Mouse (Mus musculus) embryonic facial prominence, embryonic 13.5 days (tissue): Measurements from ENCODE around the gene Tm7sf2. TPM values are rescaled to one million over a fixed set of nuclear protein-coding genes. Genes with fewer than 3 reads are reported as not detected.
A peak's percentile ranks its signal among the peaks of the same experiment; 100 is the strongest.

Experiments used
- ATAC-seq: fragments of 200-750 bp; cut with Nextera tagmentation; 2 replicates; pipeline ENCODE4 v1.8.0; 2017; ENCODE audit warnings: low read depth; ENCODE audit not compliant: insufficient number of reproducible peaks, insufficient read depth, low FRiP score, low TSS enrichment
- H3K27ac ChIP-seq: fragments of 300-500 bp; sonication (generic); 2 replicates; pipeline ENCODE4 v1.5.1; 2015; ENCODE audit warnings: moderate library complexity, mild to moderate bottlenecking, inconsistent platforms
- H3K27me3 ChIP-seq: fragments of 300-500 bp; sonication (generic); 2 replicates; pipeline ENCODE4 v1.6.1; 2015; ENCODE audit warnings: mild to moderate bottlenecking, inconsistent platforms
- H3K36me3 ChIP-seq: fragments of 300-500 bp; sonication (generic); 2 replicates; pipeline ENCODE4 v1.6.1; 2015; ENCODE audit warnings: mild to moderate bottlenecking, inconsistent platforms
- H3K4me1 ChIP-seq: fragments of 300-500 bp; sonication (generic); 2 replicates; pipeline ENCODE4 v1.6.1; 2015; ENCODE audit warnings: inconsistent platforms
- H3K4me2 ChIP-seq: fragments of 300-500 bp; sonication (generic); 2 replicates; pipeline ENCODE4 v1.6.1; 2015; ENCODE audit warnings: moderate library complexity, mild to moderate bottlenecking, inconsistent platforms
- H3K4me3 ChIP-seq: fragments of 300-500 bp; sonication (generic); 2 replicates; pipeline ENCODE4 v1.5.1; 2015; ENCODE audit warnings: mild to moderate bottlenecking, inconsistent platforms
- H3K9ac ChIP-seq: fragments of 300-500 bp; sonication (generic); 2 replicates; pipeline ENCODE4 v1.6.1; 2015; ENCODE audit warnings: mild to moderate bottlenecking, inconsistent platforms
- H3K9me3 ChIP-seq: fragments of 300-500 bp; sonication (generic); 2 replicates; pipeline ENCODE4 v1.6.1; 2016; ENCODE audit warnings: inconsistent platforms
- WGBS: fragments of 180-500 bp; shearing (Covaris S2); methylation state at CpG from one replicate; pipeline ENCODE4 v1.1.7; 2015; ENCODE audit warnings: mixed read lengths; 5-methylcytosine and 5-hydroxymethylcytosine counted together
- microRNA-seq: library from miRNA; unstranded; fragments of <30 nt; microRNA quantifications from one replicate; pipeline ENCODE4, GENCODE M21; 2016
- polyA plus RNA-seq: library from polyadenylated mRNA; unstranded; fragments of >200 nt; fragmentation: Nextera tagmentation; extraction: Ambion mirVana; gene quantifications from 2 replicates; pipeline ENCODE4 v1.2.1, GENCODE M21; 2015

The Tm7sf2 gene
- polyA plus RNA-seq, 1 experiment from 2014 or later = 21.7 TPM

DNA sequence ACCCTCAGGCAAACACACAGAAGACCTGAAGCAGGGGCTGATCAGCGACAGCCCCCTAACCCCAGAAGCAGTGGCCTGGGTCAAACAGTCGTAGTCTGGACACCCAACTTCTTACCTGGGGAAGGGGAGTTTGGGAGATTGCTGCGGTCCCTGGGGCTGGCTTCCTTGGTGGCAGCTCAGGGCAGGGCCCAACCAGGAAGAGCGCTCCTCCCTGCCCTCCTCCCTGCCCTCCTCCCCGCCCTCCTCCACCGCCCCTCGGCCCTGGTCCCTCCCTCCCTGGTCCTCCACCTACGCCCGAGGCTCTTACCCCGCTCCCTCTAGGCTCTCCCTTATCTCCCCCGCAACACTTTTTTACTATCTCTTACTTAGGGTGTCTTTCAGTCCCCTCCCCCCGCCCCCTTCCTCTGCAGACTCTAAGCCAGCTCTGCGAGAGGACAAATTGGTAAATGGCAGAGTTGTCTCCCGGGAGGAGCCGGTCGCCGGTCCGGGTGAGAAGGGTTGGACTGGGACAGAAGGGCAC, 53.1 kb downstream of the Tm7sf2 start:
- peaks cover 9% of the 10 kb centered on the region for H3K27me3 ChIP-seq
- 3% methylated on average over 15 of the region's 18 CpGs for WGBS
- peak overlapping the region; percentile 82 for H3K4me2 ChIP-seq
- peak overlapping the region; percentile 56 for H3K4me3 ChIP-seq
- peak overlapping the region; percentile 76 for H3K9ac ChIP-seq
- peaks cover 4% of the 10 kb centered on the region for H3K36me3 ChIP-seq
- H3K27ac ChIP-seq = 0 out of 2 replicates have a peak overlapping the region, but pooled peaks have one; percentile 29
- ATAC-seq = 0 out of 2 replicates have a peak, but pooled peaks have one; percentile 38
- H3K9me3 ChIP-seq = no peaks in the 10 kb centered on the region
- peaks cover 27% of the 10 kb centered on the region for H3K4me1 ChIP-seq

- Histone ChIP-seq H3K4me3 (no peak overlapping the region; the same call in 1 of the 2 replicates), H3K27ac (no peak overlapping the region), H3K36me3 (peaks cover 11% of the 10 kb centered on the region), H3K4me1 (peaks cover 27% of the 10 kb centered on the region), H3K27me3 (peaks cover 9% of the 10 kb centered on the region), H3K4me2 (0 out of 2 replicates have a peak overlapping the region, but pooled peaks have one; percentile 82), H3K9me3 (no peaks in the 10 kb centered on the region), H3K9ac (peak overlapping the region; percentile 16; the same call in 1 of the 2 replicates)
- no peak for ATAC-seq
- 78% methylated on average over 10 of the region's 10 CpGs for WGBS
Observed at GRCm38 (mm10) chr19:6013691-6014090, 54.5 kb downstream of the Tm7sf2 start.

Small RNAs within 50 kb of the gene (microRNA-seq; reads per million reads assigned to microRNA genes)
- 0.92 reads per million for gene Mir6988

Other genes with a start within 250 kb of the Tm7sf2 start
- gene Frmd8, start 193.1 kb downstream of the Tm7sf2 start, polyA plus RNA-seq = 30.6 and 34.0 TPM in 2 replicates
- 3.1 and 4.5 TPM in 2 replicates for gene Slc25a45, start 190.6 kb downstream of the Tm7sf2 start, polyA plus RNA-seq
- 3.8 and 4.7 TPM in 2 replicates for gene Tigd3, start 174.2 kb downstream of the Tm7sf2 start, polyA plus RNA-seq
- 164 and 179 TPM in 2 replicates for gene Dpf2, start 155.4 kb downstream of the Tm7sf2 start, polyA plus RNA-seq
- 4.7 TPM in 2 replicates for gene Cdc42ep2, start 143.6 kb downstream of the Tm7sf2 start, polyA plus RNA-seq
- 74.5 and 79.5 TPM in 2 replicates for gene Pola2, start 104.2 kb downstream of the Tm7sf2 start, polyA plus RNA-seq
- not detected in 2 replicates for gene Slc22a20, start 82.2 kb downstream of the Tm7sf2 start, polyA plus RNA-seq
- 8.1 and 10.3 TPM in 2 replicates for gene Capn1, start 52.5 kb downstream of the Tm7sf2 start, polyA plus RNA-seq
- gene Syvn1, start 21.8 kb downstream of the Tm7sf2 start, polyA plus RNA-seq = 28.3 and 28.4 TPM in 2 replicates
- gene Mrpl49, start 10.6 kb downstream of the Tm7sf2 start, polyA plus RNA-seq = 79.5 and 80.4 TPM in 2 replicates
- 714 and 858 TPM in 2 replicates for gene Fau, start 10.5 kb downstream of the Tm7sf2 start, polyA plus RNA-seq
- 33.2 TPM in 2 replicates for gene Znhit2, start 7.2 kb downstream of the Tm7sf2 start, polyA plus RNA-seq
- 66.6 and 74.4 TPM in 2 replicates for gene Vps51, start 8.9 kb upstream of the Tm7sf2 start, polyA plus RNA-seq
- gene Tmem262, start 11.7 kb upstream of the Tm7sf2 start, polyA plus RNA-seq = not detected in 2 replicates
- 1.6 and 2.1 TPM in 2 replicates for gene Gm28374, start 13.9 kb upstream of the Tm7sf2 start, polyA plus RNA-seq
- 79.1 and 81.3 TPM in 2 replicates for gene Zfpl1, start 16.6 kb upstream of the Tm7sf2 start, polyA plus RNA-seq
- 37.0 and 39.6 TPM in 2 replicates for gene Cdca5, start 16.6 kb upstream of the Tm7sf2 start, polyA plus RNA-seq
- 0.34 and 0.54 TPM in 2 replicates for gene AC131692.1, start 26.0 kb upstream of the Tm7sf2 start, polyA plus RNA-seq
- gene Naaladl1, start 37.4 kb upstream of the Tm7sf2 start, polyA plus RNA-seq = 0.55 and 5.5 TPM in 2 replicates
- 45.9 and 49.6 TPM in 2 replicates for gene Sac3d1, start 50.3 kb upstream of the Tm7sf2 start, polyA plus RNA-seq
- 38.0 and 38.3 TPM in 2 replicates for gene Snx15, start 59.9 kb upstream of the Tm7sf2 start, polyA plus RNA-seq
- gene Batf2, start 72.6 kb upstream of the Tm7sf2 start, polyA plus RNA-seq = 0.23 TPM in 1 of 2 replicates, not detected in the other
- 106 and 110 TPM in 2 replicates for gene Arl2, start 73.2 kb upstream of the Tm7sf2 start, polyA plus RNA-seq
- gene Majin, start 116.0 kb upstream of the Tm7sf2 start, polyA plus RNA-seq = not detected in 2 replicates
- gene Gpha2, start 158.0 kb upstream of the Tm7sf2 start, polyA plus RNA-seq = 3.3 and 3.8 TPM in 2 replicates
- 26.6 and 27.9 TPM in 2 replicates for gene Ppp2r5b, start 167.5 kb upstream of the Tm7sf2 start, polyA plus RNA-seq
- gene Atg2a, start 173.3 kb upstream of the Tm7sf2 start, polyA plus RNA-seq = 10.3 and 10.5 TPM in 2 replicates
- 64.7 and 68.9 TPM in 2 replicates for gene Ehd1, start 208.4 kb upstream of the Tm7sf2 start, polyA plus RNA-seq
- 0.91 and 0.92 TPM in 2 replicates for gene Cdc42bpg, start 238.1 kb upstream of the Tm7sf2 start, polyA plus RNA-seq